Mouse (Mus musculus) lung, postnatal 0 days (tissue): ENCODE data around the gene Ankrd2. TPM values are rescaled to one million over a fixed set of nuclear protein-coding genes. Genes with fewer than 3 reads are reported as not detected.

Experiments
- ATAC-seq: fragments of 200-750 bp; cut with Nextera tagmentation; 2 replicates; pipeline ENCODE4 v1.8.0; 2017; ENCODE audit warnings: moderate library complexity
- DNase-seq: peaks from one replicate; pipeline ENCODE4 v3.0.0-alpha.2; 2016; ENCODE audit warnings: low spot score
- H3K27ac ChIP-seq: fragments of 300-500 bp; sonication (generic); 2 replicates; pipeline ENCODE4 v1.5.1; 2014; ENCODE audit warnings: antibody characterized with exemption, mild to moderate bottlenecking, low read length, mixed read lengths
- H3K27me3 ChIP-seq: fragments of 300-500 bp; sonication (generic); replicated peaks from 2 replicates; pipeline ENCODE4 v1.6.1; 2014; ENCODE audit warnings: low read length, mixed read lengths; ENCODE audit not compliant: insufficient read depth
- H3K36me3 ChIP-seq: fragments of 300-500 bp; sonication (generic); 2 replicates; pipeline ENCODE4 v1.6.1; 2014; ENCODE audit warnings: low read length, mixed read lengths; ENCODE audit not compliant: insufficient read depth
- H3K4me1 ChIP-seq: fragments of 300-500 bp; sonication (generic); 2 replicates; pipeline ENCODE4 v1.6.1; 2014; ENCODE audit warnings: antibody characterized with exemption, low read depth, low read length, mixed read lengths; ENCODE audit not compliant: insufficient read depth
- H3K4me2 ChIP-seq: fragments of 300-500 bp; sonication (generic); replicated peaks from 2 replicates; pipeline ENCODE4 v1.6.1; 2014; ENCODE audit warnings: low read depth, mild to moderate bottlenecking, low read length, moderate library complexity, mixed read lengths
- H3K4me3 ChIP-seq: fragments of 300-500 bp; sonication (generic); 2 replicates; pipeline ENCODE4 v1.5.1; 2014; ENCODE audit warnings: low read depth, low read length
- H3K9ac ChIP-seq: fragments of 300-500 bp; sonication (generic); replicated peaks from 2 replicates; pipeline ENCODE4 v1.6.1; 2014; ENCODE audit warnings: low read depth, mild to moderate bottlenecking
- H3K9me3 ChIP-seq: fragments of 300-500 bp; sonication (generic); 2 replicates; pipeline ENCODE4 v1.6.1; 2016; ENCODE audit warnings: low read length, mixed read lengths
- CTCF ChIP-seq: IDR thresholded peaks from 2 replicates; pipeline ENCODE4 v1.5.1; 2016; ENCODE audit warnings: antibody characterized with exemption, mild to moderate bottlenecking
- EP300 ChIP-seq: IDR thresholded peaks from 2 replicates; pipeline ENCODE4 v1.6.1; 2016; ENCODE audit warnings: antibody characterized with exemption, mild to moderate bottlenecking, control low read depth
- WGBS: fragments of 180-500 bp; shearing (Covaris S2); extraction: QIAGEN DNeasy Blood & Tissue Kit; methylation state at CpG from one replicate; pipeline ENCODE4 v1.1.7; 2014; 5-methylcytosine and 5-hydroxymethylcytosine counted together
- polyA plus RNA-seq: library from polyadenylated mRNA; unstranded; fragments of >200 nt; fragmentation: Nextera tagmentation; extraction: Ambion mirVana; gene quantifications from 2 replicates; pipeline ENCODE4 v1.2.1, GENCODE M21; 2015

Gene Ankrd2
- polyA plus RNA-seq = 0.53 and 0.62 TPM in 2 replicates

- Histone ChIP-seq H3K27me3 (no peaks in the 10 kb centered on the region), H3K4me2 (no peak within 1 kb of the TSS), H3K9me3 (no peaks in the 10 kb centered on the region), H3K4me1 (no peaks in the 10 kb centered on the region), H3K36me3 (no peaks in the 10 kb centered on the region), H3K27ac (no peak within 1 kb of the TSS), H3K9ac (no peak within 1 kb of the TSS), H3K4me3 (no peak within 1 kb of the TSS)
- peak; percentile 96 for DNase-seq
- 63% methylated on average over 19 of the region's 19 CpGs for WGBS
- ATAC-seq = peak; percentile 96
- TF ChIP-seq CTCF (peak; percentile 98), EP300 (no peak)
Observed at GRCm38 (mm10) chr19:42035456-42036248, at the start of gene Ankrd2. Gene Ankrd2, plus strand, starts transcription at chr19:42036000.

DNA sequence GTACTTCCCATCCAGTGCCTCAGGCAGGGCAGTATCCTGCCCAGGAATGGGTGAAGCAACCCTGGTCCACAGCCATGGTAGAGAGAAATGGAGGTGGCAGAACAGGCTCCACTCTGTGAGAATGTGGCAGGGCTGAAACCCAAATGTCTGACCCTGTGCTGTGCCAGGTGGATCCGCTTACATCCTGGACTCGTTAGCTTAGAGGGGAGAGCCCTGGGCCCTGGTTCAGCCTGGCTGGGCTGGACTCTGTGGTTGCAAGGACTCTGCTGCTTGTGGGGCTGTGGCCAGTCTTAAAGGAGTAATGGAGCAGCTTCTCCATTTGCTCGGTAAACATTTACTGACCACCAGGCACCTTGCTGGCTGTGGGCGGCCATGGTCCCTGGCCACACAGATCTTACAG is 48.6 kb upstream of the Ankrd2 start:
- TF ChIP-seq EP300 = no peak
- no peak for TF ChIP-seq CTCF
- Histone ChIP-seq H3K36me3 (no peaks in the 10 kb centered on the region), H3K4me3 (no peak overlapping the region), H3K4me1 (peaks cover 6% of the 10 kb centered on the region), H3K27ac (no peak overlapping the region), H3K27me3 (no peaks in the 10 kb centered on the region), H3K9ac (no peak overlapping the region), H3K9me3 (no peaks in the 10 kb centered on the region), H3K4me2 (no peak overlapping the region)
- WGBS = 67% methylated on average over 4 of the region's 4 CpGs
- no peak for DNase-seq
- ATAC-seq = no peak

DNA sequence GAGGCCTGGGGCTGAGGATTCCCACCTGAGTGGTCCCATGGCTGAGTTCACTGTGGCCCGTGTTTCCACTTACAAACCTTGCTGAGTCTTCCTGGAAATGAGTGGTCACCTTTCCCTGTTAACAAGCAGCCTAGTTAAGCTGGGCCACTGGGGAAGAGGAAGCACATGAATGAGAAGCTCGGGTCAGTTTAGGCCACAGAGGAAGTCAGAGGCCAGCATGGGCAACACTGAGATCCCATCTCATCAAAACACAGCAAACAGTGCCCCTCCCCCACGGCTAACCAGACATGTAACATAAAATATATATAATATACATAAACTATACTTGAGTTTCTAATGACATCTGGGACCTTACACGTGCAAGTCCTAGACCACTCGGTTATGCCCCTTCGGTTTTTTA is 46.0 kb upstream of the Ankrd2 start:
- ATAC-seq (no peak), DNase-seq (no peak)
- WGBS = 78% methylated on average over 6 of the region's 6 CpGs
- Histone ChIP-seq H3K27ac (no peak overlapping the region), H3K9ac (no peak overlapping the region), H3K27me3 (no peaks in the 10 kb centered on the region), H3K4me2 (no peak overlapping the region), H3K36me3 (no peaks in the 10 kb centered on the region), H3K4me3 (no peak overlapping the region), H3K4me1 (peaks cover 10% of the 10 kb centered on the region), H3K9me3 (no peaks in the 10 kb centered on the region)
- TF ChIP-seq CTCF (no peak), EP300 (no peak)

- no peak for TF ChIP-seq CTCF
- TF ChIP-seq EP300 = no peak
- ATAC-seq (no peak), DNase-seq (no peak)
- H3K4me3 ChIP-seq = no peak overlapping the region
- WGBS = 49% methylated on average over 6 of the region's 6 CpGs
- H3K4me2 ChIP-seq = no peak overlapping the region
- no peaks in the 10 kb centered on the region for H3K9me3 ChIP-seq
- H3K27ac ChIP-seq = peak overlapping the region; percentile 12; the same call in 1 of the 2 replicates
- no peaks in the 10 kb centered on the region for H3K36me3 ChIP-seq
- H3K4me1 ChIP-seq = peaks cover 10% of the 10 kb centered on the region
- no peaks in the 10 kb centered on the region for H3K27me3 ChIP-seq
- no peak overlapping the region for H3K9ac ChIP-seq
Observed at GRCm38 (mm10) chr19:41991926-41992477, 43.8 kb upstream of the Ankrd2 start.

DNA sequence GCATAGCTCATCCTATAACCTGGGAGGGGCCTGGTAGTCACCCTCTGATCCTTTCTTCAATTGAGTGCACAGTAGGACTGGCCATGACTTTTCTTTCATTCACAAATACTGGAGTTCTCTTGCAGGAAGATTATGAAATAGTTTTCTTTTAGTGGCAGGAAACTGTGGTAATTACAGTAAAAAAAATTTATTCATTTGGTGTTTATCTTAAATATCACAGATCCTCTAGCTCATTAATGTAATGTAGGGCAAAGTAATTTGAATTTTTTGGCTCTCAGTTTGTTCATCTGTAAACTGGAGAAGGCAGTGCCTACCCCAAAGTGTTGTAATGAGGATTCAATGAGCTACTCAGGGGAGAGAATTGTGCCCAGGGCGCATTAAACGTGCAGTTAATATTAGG is 42.8 kb upstream of the Ankrd2 start:
- H3K4me2 ChIP-seq = no peak overlapping the region
- 46% methylated on average over 2 of the region's 2 CpGs for WGBS
- H3K9ac ChIP-seq = no peak overlapping the region
- H3K4me1 ChIP-seq = peaks cover 10% of the 10 kb centered on the region
- TF ChIP-seq EP300 = no peak
- TF ChIP-seq CTCF = no peak
- peak; percentile 18; the same call in 1 of the 2 replicates for ATAC-seq
- H3K27ac ChIP-seq = no peak overlapping the region
- no peak overlapping the region for H3K4me3 ChIP-seq
- H3K36me3 ChIP-seq = no peaks in the 10 kb centered on the region
- no peak for DNase-seq
- no peaks in the 10 kb centered on the region for H3K27me3 ChIP-seq
- no peaks in the 10 kb centered on the region for H3K9me3 ChIP-seq

- no peak overlapping the region for H3K9ac ChIP-seq
- peak; percentile 72 for ATAC-seq
- TF ChIP-seq EP300 (no peak), CTCF (no peak)
- H3K36me3 ChIP-seq = no peaks in the 10 kb centered on the region
- H3K27ac ChIP-seq = peak overlapping the region; percentile 65
- 31% methylated on average over 6 of the region's 6 CpGs for WGBS
- peaks cover 10% of the 10 kb centered on the region for H3K4me1 ChIP-seq
- H3K9me3 ChIP-seq = no peaks in the 10 kb centered on the region
- no peaks in the 10 kb centered on the region for H3K27me3 ChIP-seq
- H3K4me2 ChIP-seq = 0 out of 2 replicates have a peak overlapping the region, but pooled peaks have one; percentile 17
- peak; percentile 89 for DNase-seq
- H3K4me3 ChIP-seq = no peak overlapping the region
Observed at GRCm38 (mm10) chr19:41993484-41993883, 42.3 kb upstream of the Ankrd2 start.
